Mouse (Mus musculus): ENCODE data around the gene Csf2rb.

GRCm38 (mm10) chr15:78278308-78278707 lies 47.2 kb upstream of the Csf2rb start:
- TF ChIP-seq POLR2A (IDR thresholded peaks at IDR 0.05; ENCODE audit: insufficient read depth, low read depth, low read length), result no peak
- TF ChIP-seq EP300 (IDR thresholded peaks at IDR 0.05; ENCODE audit: insufficient read depth, low read depth, low read length), result no peak
